In the genomic region with DNA sequence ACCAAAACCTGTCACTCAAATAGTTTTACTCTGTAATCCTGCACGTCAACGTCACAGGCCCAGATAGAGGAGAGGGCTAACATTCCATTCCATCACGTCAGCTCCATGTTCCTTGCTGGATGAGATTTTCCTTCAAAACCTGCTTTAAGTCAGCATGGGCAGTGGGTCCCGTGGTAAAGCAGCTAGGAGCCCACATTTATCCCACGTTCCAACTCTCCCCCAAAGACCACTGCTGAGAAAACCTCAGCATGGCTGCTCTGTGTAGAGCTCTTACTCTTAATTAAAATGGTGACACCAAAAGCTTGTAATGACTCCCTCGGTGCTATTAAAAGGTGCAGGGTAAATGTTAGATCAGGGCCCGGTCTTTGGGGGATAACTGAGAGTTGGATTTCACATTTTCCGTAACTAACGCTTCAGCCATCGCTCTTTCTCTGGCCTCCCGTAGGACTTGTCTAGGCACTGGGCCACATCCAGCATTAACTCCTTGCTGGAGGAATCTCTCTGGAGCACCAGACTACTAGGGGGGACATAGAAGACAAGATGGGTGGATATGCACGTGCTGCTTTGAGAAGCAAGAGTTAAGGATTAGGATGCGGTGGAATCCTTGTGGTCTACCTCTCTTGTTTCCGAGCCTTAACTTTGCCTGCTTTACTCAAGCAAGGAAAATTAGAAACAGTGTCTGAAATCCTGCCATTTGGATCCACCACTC, we compare ENCODE assay signal across 17 mouse cellular contexts. TPM values are rescaled to one million over a fixed set of nuclear protein-coding genes. Genes with fewer than 3 reads are reported as not detected.
DNase-seq lines count a peak whose midpoint lies in the region; ATAC-seq and TF ChIP-seq lines count a peak whose summit lies in the region.
"Had no signal": no experiment of that assay in that cellular context is flagged by ENCODE, and none has a peak within 500 bp of the region (broad histone marks: within the 10 kb centered on the region; RNA-seq: fewer than 3 reads in every experiment).

No protein-coding gene starts in this region.

- H3K36me3 ChIP-seq in heart, embryonic 10.5 days: no peaks in the 10 kb centered on the region
- H3K36me3 ChIP-seq in embryonic facial prominence, embryonic 13.5 days: no peaks in the 10 kb centered on the region
- no peaks in the 10 kb centered on the region for H3K36me3 ChIP-seq in limb, embryonic 14.5 days (ENCODE audit: control insufficient read depth, insufficient read depth, low read length)
- H3K36me3 ChIP-seq: heart, embryonic 12.5 days; hindbrain, embryonic 15.5 days had no signal

- TF ChIP-seq POLR2A in limb, embryonic 14.5 days (IDR thresholded peaks at IDR 0.05; ENCODE audit: borderline replicate concordance, extremely low read depth, insufficient read depth, insufficient read length): no peak

- WGBS in heart, embryonic 10.5 days: 75% methylated on average over 14 of the region's 14 CpGs
- 31% methylated on average over 14 of the region's 14 CpGs for WGBS in embryonic facial prominence, embryonic 13.5 days
- 35% methylated on average over 14 of the region's 14 CpGs for WGBS in limb, embryonic 14.5 days

- H3K4me1 ChIP-seq in heart, embryonic 10.5 days: no peaks in the 10 kb centered on the region
- H3K4me1 ChIP-seq in brown adipose tissue, adult 24 weeks (ENCODE audit: control insufficient read depth, insufficient read depth, insufficient read length, low read length): no peaks in the 10 kb centered on the region
- peaks cover 61% of the 10 kb centered on the region for H3K4me1 ChIP-seq in embryonic facial prominence, embryonic 13.5 days
- peaks cover 55% of the 10 kb centered on the region for H3K4me1 ChIP-seq in limb, embryonic 14.5 days (ENCODE audit: control insufficient read depth, insufficient read depth, low read length)

- no peak overlapping the region for H3K9ac ChIP-seq in embryonic facial prominence, embryonic 13.5 days
- H3K9ac ChIP-seq in limb, embryonic 14.5 days (ENCODE audit: low read depth, low read length, severe bottlenecking): no peak overlapping the region
- H3K9ac ChIP-seq: forebrain, embryonic 13.5 days; forebrain, postnatal 0 days; heart, embryonic 12.5 days; hindbrain, embryonic 15.5 days had no signal

- no peaks in the 10 kb centered on the region for H3K9me3 ChIP-seq in heart, embryonic 10.5 days
- no peaks in the 10 kb centered on the region for H3K9me3 ChIP-seq in embryonic facial prominence, embryonic 13.5 days
- H3K9me3 ChIP-seq in limb, embryonic 14.5 days (ENCODE audit: control insufficient read depth, low read length): no peaks in the 10 kb centered on the region
- H3K9me3 ChIP-seq: forebrain, embryonic 13.5 days; heart, embryonic 12.5 days; hindbrain, embryonic 15.5 days had no signal

- peak; percentile 63 for DNase-seq in heart, adult 11 months
- no peak for DNase-seq in heart, embryonic 10.5 days (ENCODE audit: low spot score)
- peak; percentile 85 for DNase-seq in limb, embryonic 14.5 days (ENCODE audit: low spot score)
- no peak for DNase-seq in spleen, postnatal 36 days (ENCODE audit: low spot score in 2 of 2)
- no peak for DNase-seq in urinary bladder, postnatal 25 days (ENCODE audit: low spot score)
- DNase-seq in layer of hippocampus, adult 11-12 months (ENCODE audit: low spot score): no peak
- DNase-seq: adrenal gland, adult 2 months; adrenal gland, postnatal 25 days; cerebellum, adult 2 months; cerebellum, postnatal 25 days; forebrain, postnatal 0 days; heart, adult 18-20 months had no signal

- peak overlapping the region; percentile 47 for H3K4me2 ChIP-seq in embryonic facial prominence, embryonic 13.5 days
- peak overlapping the region; percentile 27 for H3K4me2 ChIP-seq in limb, embryonic 14.5 days (replicated peaks; ENCODE audit: low read depth, low read length, severe bottlenecking)
- H3K4me2 ChIP-seq: forebrain, embryonic 13.5 days; heart, embryonic 12.5 days; hindbrain, embryonic 15.5 days had no signal

- peak; percentile 77 for ATAC-seq in embryonic facial prominence, embryonic 13.5 days (ENCODE audit: insufficient number of reproducible peaks, insufficient read depth, low FRiP score, low TSS enrichment, low read depth)
- ATAC-seq in limb, embryonic 14.5 days (ENCODE audit: low FRiP score, low read depth): peak; percentile 85
- ATAC-seq: forebrain, embryonic 13.5 days; forebrain, postnatal 0 days had no signal

- H3K4me3 ChIP-seq in heart, embryonic 10.5 days: no peak overlapping the region
- peak overlapping the region; percentile 39 for H3K4me3 ChIP-seq in brown adipose tissue, adult 24 weeks (ENCODE audit: insufficient read depth, low read depth, low read length)
- H3K4me3 ChIP-seq in embryonic facial prominence, embryonic 13.5 days: no peak overlapping the region
- H3K4me3 ChIP-seq in limb, embryonic 14.5 days (replicated peaks; ENCODE audit: low read length): no peak overlapping the region
- H3K4me3 ChIP-seq: forebrain, embryonic 13.5 days; heart, embryonic 12.5 days; hindbrain, embryonic 15.5 days had no signal

- H3K27ac ChIP-seq in heart, embryonic 10.5 days: no peak overlapping the region
- no peak overlapping the region for H3K27ac ChIP-seq in brown adipose tissue, adult 24 weeks (replicated peaks; ENCODE audit: low read depth, low read length)
- peak overlapping the region; percentile 86 for H3K27ac ChIP-seq in embryonic facial prominence, embryonic 13.5 days
- H3K27ac ChIP-seq in limb, embryonic 14.5 days (replicated peaks; ENCODE audit: low read depth, low read length): peak overlapping the region; percentile 71
- H3K27ac ChIP-seq: forebrain, embryonic 13.5 days; hindbrain, embryonic 15.5 days had no signal

- no peaks in the 10 kb centered on the region for H3K27me3 ChIP-seq in heart, embryonic 10.5 days (ENCODE audit: insufficient read depth, poor library complexity, severe bottlenecking)
- no peaks in the 10 kb centered on the region for H3K27me3 ChIP-seq in embryonic facial prominence, embryonic 13.5 days
- H3K27me3 ChIP-seq in limb, embryonic 14.5 days (ENCODE audit: control insufficient read depth, insufficient read depth, low read length): no peaks in the 10 kb centered on the region
- H3K27me3 ChIP-seq: forebrain, embryonic 13.5 days; heart, embryonic 12.5 days; hindbrain, embryonic 15.5 days had no signal

RNA-seq across cellular contexts. Expression of a gene that starts 56.1 kb away (rescaled TPM):
- 22.8 and 26.2 TPM in 2 replicates for polyA plus RNA-seq in heart, embryonic 10.5 days (2016; fragmentation: Nextera tagmentation; extraction: Ambion mirVana)
- 39.5 and 44.3 TPM in 2 replicates for polyA plus RNA-seq in brown adipose tissue, adult 24 weeks (2012; ENCODE audit: insufficient read depth, insufficient read length, missing spikeins)
- 91.9 and 115 TPM in 2 replicates for polyA plus RNA-seq in embryonic facial prominence, embryonic 13.5 days (2015; fragmentation: Nextera tagmentation; extraction: Ambion mirVana)
- polyA plus RNA-seq in limb, embryonic 14.5 days (2012; rRNA removed): 104 TPM in 2 replicates
- 72.2 and 94.3 TPM in 2 replicates for polyA plus RNA-seq in limb, embryonic 14.5 days (2014; fragmentation: Nextera tagmentation; extraction: Ambion mirVana)

Comparison
In these comparisons a context has a peak if more than half of its experiments do, and no peak if none do; other contexts are left out.
1. DNase-seq: peak in heart, adult 11 months (single experiment) and limb, embryonic 14.5 days (single experiment); none in heart, embryonic 10.5 days (single experiment), spleen, postnatal 36 days (0 of 2), urinary bladder, postnatal 25 days (single experiment) and layer of hippocampus, adult 11-12 months (single experiment).
2. H3K27ac ChIP-seq: peak in embryonic facial prominence, embryonic 13.5 days (single experiment) and limb, embryonic 14.5 days (single experiment); none in heart, embryonic 10.5 days (single experiment) and brown adipose tissue, adult 24 weeks (single experiment).